Mouse (Mus musculus) cerebellum, adult 2 months (tissue): ENCODE data around the gene Mks1. TPM values are rescaled to one million over a fixed set of nuclear protein-coding genes. Genes with fewer than 3 reads are reported as not detected.

Experiments used
- DNase-seq, 2 experiments: peaks; one replicate each; pipeline ENCODE4 v3.0.0; 2021
- H3K27ac ChIP-seq: fragments of 200-500 bp; 2 replicates; pipeline ENCODE4 v1.5.1; 2012; ENCODE audit warnings: low read length, control low read depth, inconsistent platforms; ENCODE audit not compliant: insufficient read depth
- H3K27me3 ChIP-seq: fragments of 200-500 bp; 2 replicates; pipeline ENCODE4 v1.6.1; 2012; ENCODE audit warnings: inconsistent platforms, mild to moderate bottlenecking, low read length, moderate library complexity; ENCODE audit not compliant: control insufficient read depth, insufficient read depth
- H3K4me1 ChIP-seq: fragments of 200-500 bp; 2 replicates; pipeline ENCODE4 v1.6.1; 2011; ENCODE audit warnings: low read length; ENCODE audit not compliant: control insufficient read depth, insufficient read depth
- H3K4me3 ChIP-seq: fragments of 200-500 bp; replicated peaks from 2 replicates; pipeline ENCODE3; 2011; ENCODE audit warnings: mild to moderate bottlenecking, low read depth, low read length, control low read depth; ENCODE audit not compliant: insufficient read depth
- CTCF ChIP-seq: fragments of 200-500 bp; IDR thresholded peaks from 2 replicates; pipeline ENCODE4 v1.5.1; 2011; ENCODE audit warnings: low read depth, mild to moderate bottlenecking, control low read depth, low read length, moderate library complexity, borderline replicate concordance; ENCODE audit not compliant: insufficient read depth
- POLR2A ChIP-seq: fragments of 200-500 bp; IDR thresholded peaks from 2 replicates; pipeline ENCODE4 v1.6.1; 2011; ENCODE audit warnings: low read length, control low read depth, borderline replicate concordance; ENCODE audit not compliant: insufficient read depth
- WGBS: fragments of 180-500 bp; shearing (Covaris S2); methylation state at CpG from one replicate; pipeline ENCODE4 v1.1.7; 2018; 5-methylcytosine and 5-hydroxymethylcytosine counted together
- polyA plus RNA-seq: library from polyadenylated mRNA; depleted of rRNA; stranded (reverse); fragments of >200 nt; gene quantifications from 2 replicates; pipeline ENCODE4 v1.2.3, GENCODE M21; 2012; rRNA removed

Mks1 gene
- 11.7 and 11.8 TPM in 2 replicates for polyA plus RNA-seq

GRCm38 (mm10) chr11:87852690-87853596 is at the start of gene Mks1:
Gene Mks1 (plus strand): TSS chr11:87853215.
- no peaks in the 10 kb centered on the region for H3K4me1 ChIP-seq
- no peaks in the 10 kb centered on the region for H3K27me3 ChIP-seq
- peak; percentile 89 for DNase-seq
- H3K4me3 ChIP-seq = peak within 1 kb of the TSS; percentile 47
- TF ChIP-seq POLR2A (peak; percentile 77), CTCF (no peak)
- H3K27ac ChIP-seq = no peak within 1 kb of the TSS
- 4% methylated on average over 40 of the region's 40 CpGs for WGBS

GRCm38 (mm10) chr11:87805448-87805847 is 47.6 kb upstream of the Mks1 start:
- 82% methylated on average over 1 of the region's 1 CpGs for WGBS
- TF ChIP-seq CTCF (no peak), POLR2A (no peak)
- Histone ChIP-seq H3K27me3 (no peaks in the 10 kb centered on the region), H3K27ac (no peak overlapping the region), H3K4me3 (no peak overlapping the region), H3K4me1 (peaks cover 3% of the 10 kb centered on the region; the same call in 1 of the 2 replicates)
- no peak for DNase-seq

DNA sequence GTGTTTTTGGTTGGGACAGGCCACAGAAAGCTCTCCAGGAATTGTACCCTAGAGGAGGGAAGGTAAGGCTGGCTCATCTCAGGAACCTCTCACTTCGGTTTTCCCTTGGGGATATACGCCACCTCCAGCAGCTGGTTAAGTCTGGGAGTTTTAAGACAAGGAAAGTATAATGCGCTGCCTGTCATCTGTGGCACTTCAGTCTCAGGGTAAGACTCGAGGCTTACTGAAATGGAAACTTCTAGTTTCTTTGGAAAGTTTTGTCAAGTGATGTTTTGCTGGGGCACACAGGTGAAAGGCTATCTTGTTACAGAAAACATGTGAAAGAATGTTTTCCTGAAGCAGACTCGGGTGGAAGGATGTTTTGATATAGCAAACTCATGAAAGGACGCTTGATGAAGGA is 45.6 kb upstream of the Mks1 start:
- H3K27ac ChIP-seq = no peak overlapping the region
- peaks cover 3% of the 10 kb centered on the region; the same call in 1 of the 2 replicates for H3K4me1 ChIP-seq
- no peak for TF ChIP-seq CTCF
- no peak for TF ChIP-seq POLR2A
- H3K27me3 ChIP-seq = no peaks in the 10 kb centered on the region
- H3K4me3 ChIP-seq = no peak overlapping the region
- no peak for DNase-seq
- WGBS = 81% methylated on average over 6 of the region's 6 CpGs

GRCm38 (mm10) chr11:87808236-87808635 is 44.8 kb upstream of the Mks1 start:
- TF ChIP-seq POLR2A (no peak), CTCF (no peak)
- 87% methylated on average over 7 of the region's 7 CpGs for WGBS
- no peak for DNase-seq
- Histone ChIP-seq H3K4me3 (no peak overlapping the region), H3K27me3 (no peaks in the 10 kb centered on the region), H3K4me1 (no peaks in the 10 kb centered on the region), H3K27ac (no peak overlapping the region)

DNA sequence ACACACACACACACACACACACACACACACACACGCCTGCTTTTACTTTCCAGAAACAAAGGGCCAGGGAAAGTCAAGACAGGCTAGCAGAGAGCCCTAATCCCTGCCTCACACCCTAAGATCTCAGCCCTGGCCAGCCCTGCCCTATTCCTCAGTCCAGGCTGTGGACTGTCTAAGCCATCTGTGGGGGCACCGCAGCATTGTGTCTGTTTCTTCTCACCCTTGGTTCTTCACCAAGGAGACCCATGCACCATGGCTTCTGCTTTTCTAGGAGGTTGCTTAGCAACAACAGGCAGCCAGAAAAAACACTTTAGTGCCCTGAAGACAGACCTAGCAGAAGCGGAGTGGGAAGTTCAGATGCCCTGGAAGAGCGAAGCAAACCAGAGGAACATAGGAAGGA is 41.6 kb upstream of the Mks1 start:
- WGBS = 32% methylated on average over 4 of the region's 4 CpGs
- no peak overlapping the region for H3K4me3 ChIP-seq
- peaks cover 3% of the 10 kb centered on the region; the same call in 1 of the 2 replicates for H3K4me1 ChIP-seq
- DNase-seq = no peak
- no peaks in the 10 kb centered on the region for H3K27me3 ChIP-seq
- no peak overlapping the region for H3K27ac ChIP-seq
- no peak for TF ChIP-seq CTCF
- TF ChIP-seq POLR2A = no peak

- 59% methylated on average over 8 of the region's 8 CpGs for WGBS
- peaks cover 14% of the 10 kb centered on the region; the same call in 1 of the 2 replicates for H3K4me1 ChIP-seq
- H3K27me3 ChIP-seq = no peaks in the 10 kb centered on the region
- no peak for TF ChIP-seq POLR2A
- no peak for TF ChIP-seq CTCF
- H3K27ac ChIP-seq = no peak overlapping the region
- DNase-seq = no peak
- no peak overlapping the region for H3K4me3 ChIP-seq
These were observed 38.2 kb upstream of the Mks1 start for GRCm38 (mm10) chr11:87814831-87815230.

DNA sequence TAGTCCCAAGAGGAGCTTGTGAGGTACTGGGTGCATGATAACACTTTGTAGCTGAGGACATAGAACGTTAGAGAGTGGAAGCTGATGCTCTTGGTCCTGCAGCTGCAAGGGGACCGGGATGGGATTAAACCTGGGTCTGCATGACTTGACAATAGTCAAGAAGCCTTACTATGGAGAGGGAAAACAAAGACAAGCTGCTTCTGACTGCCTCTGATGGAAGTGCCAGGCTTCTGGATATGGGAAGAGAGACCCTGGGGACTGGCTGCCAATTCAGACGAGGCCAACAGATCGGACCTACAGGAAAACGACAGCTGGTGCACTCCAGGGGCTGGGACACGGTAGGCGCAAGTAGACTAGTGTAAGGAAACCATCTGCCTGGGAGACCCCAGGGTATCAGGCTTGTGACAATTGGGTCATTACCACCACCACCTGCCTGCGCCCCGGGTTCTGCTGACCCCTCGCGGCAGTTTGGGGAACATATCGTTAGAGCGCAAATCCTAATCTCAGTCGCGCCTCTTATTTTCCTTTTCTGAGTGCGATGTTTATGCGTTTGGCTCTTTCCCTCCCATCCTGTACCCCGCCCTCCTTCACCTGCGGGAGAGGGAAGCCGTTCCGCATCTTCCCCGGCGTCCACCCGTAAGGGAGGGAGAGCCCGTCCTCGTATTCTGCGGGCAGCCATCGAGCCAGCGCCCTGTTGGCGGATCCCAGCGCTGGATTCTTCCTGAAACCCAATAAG is 36.1 kb upstream of the Mks1 start:
- WGBS = 1% methylated on average over 31 of the region's 31 CpGs
- H3K4me3 ChIP-seq = peak overlapping the region; percentile 65
- H3K27ac ChIP-seq = peak overlapping the region; percentile 49
- no peaks in the 10 kb centered on the region for H3K27me3 ChIP-seq
- peaks cover 14% of the 10 kb centered on the region; the same call in 1 of the 2 replicates for H3K4me1 ChIP-seq
- peak; percentile 80 to 83 for DNase-seq
- TF ChIP-seq CTCF = peak; percentile 88
- no peak for TF ChIP-seq POLR2A
